ENCODE assay signal across 8 mouse cellular contexts in the genomic region with DNA sequence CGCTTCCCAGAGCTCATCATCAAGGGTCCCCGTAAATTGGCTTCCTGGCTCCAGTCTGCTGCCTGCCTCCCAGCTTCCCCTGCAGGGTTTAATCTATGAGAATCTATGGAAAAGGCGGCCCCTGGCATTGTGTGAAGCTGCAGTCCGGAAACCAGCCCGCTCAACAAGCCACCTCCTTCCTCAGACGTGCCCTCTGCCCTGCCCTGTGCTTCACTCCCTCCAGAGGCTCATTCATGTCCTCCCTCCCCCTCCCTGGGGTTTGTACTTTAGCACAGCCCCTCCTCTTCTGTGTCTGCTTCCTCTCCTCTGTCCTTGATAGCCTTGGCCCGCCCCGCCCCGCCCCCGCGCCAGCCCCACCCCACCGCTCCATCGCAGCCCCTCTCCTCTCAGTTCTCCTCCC. TPM values are rescaled to one million over a fixed set of nuclear protein-coding genes. Genes with fewer than 3 reads are reported as not detected.
DNase-seq lines count a peak whose midpoint lies in the region; ATAC-seq and TF ChIP-seq lines count a peak whose summit lies in the region.

No protein-coding gene starts in this region.

- no peak overlapping the region; the same call in 1 of the 2 replicates for H3K27ac ChIP-seq in forebrain, embryonic 13.5 days
- H3K27ac ChIP-seq in hindbrain, embryonic 16.5 days (ENCODE audit: low read depth, low read length): peak overlapping the region; percentile 12; the same call in 1 of the 2 replicates
- H3K27ac ChIP-seq in liver, embryonic 11.5 days (ENCODE audit: low read depth, low read length): peak overlapping the region; percentile 84
- H3K27ac ChIP-seq in midbrain, postnatal 0 days (ENCODE audit: low read depth, low read length): no peak overlapping the region

- H3K4me3 ChIP-seq in forebrain, embryonic 13.5 days: peak overlapping the region; percentile 12; the same call in 1 of the 2 replicates
- peak overlapping the region; percentile 7; the same call in 1 of the 2 replicates for H3K4me3 ChIP-seq in hindbrain, embryonic 16.5 days (ENCODE audit: low read length)
- peak overlapping the region; percentile 38 for H3K4me3 ChIP-seq in liver, embryonic 11.5 days (ENCODE audit: low read depth, low read length)
- 0 out of 2 replicates have a peak overlapping the region, but pooled peaks have one; percentile 2 for H3K4me3 ChIP-seq in midbrain, postnatal 0 days (ENCODE audit: low read depth, low read length)

- no peaks in the 10 kb centered on the region for H3K9me3 ChIP-seq in forebrain, embryonic 13.5 days (replicated peaks)
- no peaks in the 10 kb centered on the region for H3K9me3 ChIP-seq in hindbrain, embryonic 16.5 days (ENCODE audit: control insufficient read depth, low read length)
- H3K9me3 ChIP-seq in liver, embryonic 11.5 days (ENCODE audit: control insufficient read depth, low read length): no peaks in the 10 kb centered on the region; the same call in 1 of the 2 replicates
- H3K9me3 ChIP-seq in midbrain, postnatal 0 days (ENCODE audit: low read length): no peaks in the 10 kb centered on the region

- TF ChIP-seq CTCF in midbrain, postnatal 0 days (IDR thresholded peaks at IDR 0.05): no peak

- H3K4me2 ChIP-seq in forebrain, embryonic 13.5 days: peak overlapping the region; percentile 54
- H3K4me2 ChIP-seq in hindbrain, embryonic 16.5 days (ENCODE audit: low read length): peak overlapping the region; percentile 40
- H3K4me2 ChIP-seq in liver, embryonic 11.5 days: peak overlapping the region; percentile 61
- peak overlapping the region; percentile 32 for H3K4me2 ChIP-seq in midbrain, postnatal 0 days (ENCODE audit: low read depth, low read length, poor library complexity, severe bottlenecking)

- peak; percentile 65 for DNase-seq in layer of hippocampus, adult 9-11 months
- no peak for DNase-seq in layer of hippocampus, postnatal 36 days
- peak; percentile 78 for DNase-seq in liver, embryonic 11.5 days (ENCODE audit: low spot score)
- peak; percentile 45 for DNase-seq in midbrain, postnatal 0 days (ENCODE audit: low spot score)
- peak; percentile 87 for DNase-seq in thymus, postnatal 14 days
- DNase-seq in urinary bladder, postnatal 25 days (ENCODE audit: low spot score): no peak

- H3K9ac ChIP-seq in forebrain, embryonic 13.5 days: peak overlapping the region; percentile 46; the same call in 1 of the 2 replicates
- peak overlapping the region; percentile 51 for H3K9ac ChIP-seq in hindbrain, embryonic 16.5 days (ENCODE audit: low read depth, low read length)
- H3K9ac ChIP-seq in liver, embryonic 11.5 days (ENCODE audit: low read depth, low read length): peak overlapping the region; percentile 53
- H3K9ac ChIP-seq in midbrain, postnatal 0 days (replicated peaks; ENCODE audit: low read length, poor library complexity, severe bottlenecking): peak overlapping the region; percentile 8; the same call in 1 of the 2 replicates

- H3K36me3 ChIP-seq in forebrain, embryonic 13.5 days (ENCODE audit: poor library complexity, severe bottlenecking): no peaks in the 10 kb centered on the region
- no peaks in the 10 kb centered on the region for H3K36me3 ChIP-seq in hindbrain, embryonic 16.5 days (ENCODE audit: control insufficient read depth, insufficient read depth, low read length)
- H3K36me3 ChIP-seq in liver, embryonic 11.5 days (ENCODE audit: control insufficient read depth, insufficient read depth, low read length): no peaks in the 10 kb centered on the region
- no peaks in the 10 kb centered on the region for H3K36me3 ChIP-seq in midbrain, postnatal 0 days (ENCODE audit: insufficient read depth, low read length)

- WGBS in forebrain, embryonic 13.5 days: 0% methylated on average over 6 of the region's 13 CpGs
- 6% methylated on average over 10 of the region's 13 CpGs for WGBS in hindbrain, embryonic 16.5 days
- WGBS in liver, embryonic 11.5 days: 4% methylated on average over 8 of the region's 13 CpGs
- WGBS in midbrain, postnatal 0 days: 5% methylated on average over 8 of the region's 13 CpGs

- peaks cover 7% of the 10 kb centered on the region; the same call in 1 of the 2 replicates for H3K27me3 ChIP-seq in forebrain, embryonic 13.5 days
- peaks cover 2% of the 10 kb centered on the region; the same call in 1 of the 2 replicates for H3K27me3 ChIP-seq in hindbrain, embryonic 16.5 days (replicated peaks; ENCODE audit: control insufficient read depth, insufficient read depth, low read length)
- H3K27me3 ChIP-seq in liver, embryonic 11.5 days (replicated peaks; ENCODE audit: control insufficient read depth, insufficient read depth, low read length): peaks cover 3% of the 10 kb centered on the region
- 0 out of 2 replicates have a peak, but pooled peaks cover 5% of the 10 kb centered on the region for H3K27me3 ChIP-seq in midbrain, postnatal 0 days (ENCODE audit: insufficient read depth, low read length)

- peaks cover 22% of the 10 kb centered on the region for H3K4me1 ChIP-seq in forebrain, embryonic 13.5 days
- H3K4me1 ChIP-seq in hindbrain, embryonic 16.5 days (ENCODE audit: control insufficient read depth, insufficient read depth, low read depth, low read length): peaks cover 6% of the 10 kb centered on the region
- H3K4me1 ChIP-seq in liver, embryonic 11.5 days (replicated peaks; ENCODE audit: control insufficient read depth, insufficient read depth, low read length): peaks cover 15% of the 10 kb centered on the region
- no peaks in the 10 kb centered on the region for H3K4me1 ChIP-seq in midbrain, postnatal 0 days (ENCODE audit: insufficient read depth, low read length)

- ATAC-seq in forebrain, embryonic 13.5 days: peak; percentile 53; the same call in 1 of the 2 replicates
- ATAC-seq in hindbrain, embryonic 16.5 days: peak; percentile 60
- peak; percentile 90 for ATAC-seq in liver, embryonic 11.5 days (replicated peaks; ENCODE audit: low FRiP score)
- peak; percentile 29; the same call in 1 of the 2 replicates for ATAC-seq in midbrain, postnatal 0 days (ENCODE audit: low FRiP score)

RNA-seq across cellular contexts. Expression of a gene that starts 8.8 kb away (rescaled TPM):
- total RNA-seq in layer of hippocampus, postnatal 36 days (2021): 100 to 1,000 TPM; 500 to 531 TPM
- 18.5 and 23.1 TPM in 2 replicates for polyA plus RNA-seq in forebrain, embryonic 13.5 days (2015; fragmentation: Nextera tagmentation; extraction: Ambion mirVana)
- polyA plus RNA-seq in hindbrain, embryonic 16.5 days (2015; fragmentation: Nextera tagmentation; extraction: Ambion mirVana): 32.3 and 37.5 TPM in 2 replicates
- polyA plus RNA-seq in liver, embryonic 11.5 days (2014; fragmentation: Nextera tagmentation; extraction: Ambion mirVana): 81.4 and 85.9 TPM in 2 replicates
- 99.8 and 144 TPM in 2 replicates for total RNA-seq in midbrain, postnatal 0 days (2014; rRNA removed)
- 35.1 and 36.6 TPM in 2 replicates for polyA plus RNA-seq in midbrain, postnatal 0 days (2015; fragmentation: Nextera tagmentation; extraction: Ambion mirVana)

RNA-seq across cellular contexts. Expression of a gene that starts 38.9 kb away (rescaled TPM):
- not detected for total RNA-seq in layer of hippocampus, postnatal 36 days (2021)
- polyA plus RNA-seq in forebrain, embryonic 13.5 days (2015; fragmentation: Nextera tagmentation; extraction: Ambion mirVana): 0.18 and 0.41 TPM in 2 replicates
- polyA plus RNA-seq in hindbrain, embryonic 16.5 days (2015; fragmentation: Nextera tagmentation; extraction: Ambion mirVana): 0.16 and 0.29 TPM in 2 replicates
- 3.7 and 4.8 TPM in 2 replicates for polyA plus RNA-seq in liver, embryonic 11.5 days (2014; fragmentation: Nextera tagmentation; extraction: Ambion mirVana)
- 0.11 TPM in 1 of 2 replicates, not detected in the other for total RNA-seq in midbrain, postnatal 0 days (2014; rRNA removed)
- 0.14 TPM in 1 of 2 replicates, not detected in the other for polyA plus RNA-seq in midbrain, postnatal 0 days (2015; fragmentation: Nextera tagmentation; extraction: Ambion mirVana)

RNA-seq across cellular contexts. Expression of a gene that starts 39.9 kb away (rescaled TPM):
- 1 to 10 TPM; 3.4 to 4.3 TPM for total RNA-seq in layer of hippocampus, postnatal 36 days (2021)
- 0.52 and 0.71 TPM in 2 replicates for polyA plus RNA-seq in forebrain, embryonic 13.5 days (2015; fragmentation: Nextera tagmentation; extraction: Ambion mirVana)
- 2.7 and 4.0 TPM in 2 replicates for polyA plus RNA-seq in hindbrain, embryonic 16.5 days (2015; fragmentation: Nextera tagmentation; extraction: Ambion mirVana)
- 5.7 and 6.1 TPM in 2 replicates for polyA plus RNA-seq in liver, embryonic 11.5 days (2014; fragmentation: Nextera tagmentation; extraction: Ambion mirVana)
- total RNA-seq in midbrain, postnatal 0 days (2014; rRNA removed): 3.2 TPM in 2 replicates
- 2.7 and 3.8 TPM in 2 replicates for polyA plus RNA-seq in midbrain, postnatal 0 days (2015; fragmentation: Nextera tagmentation; extraction: Ambion mirVana)

RNA-seq across cellular contexts. Expression of a gene that starts 52.3 kb away (rescaled TPM):
- total RNA-seq in layer of hippocampus, postnatal 36 days (2021): 10 to 100 TPM; 25.4 to 29.4 TPM
- 609 and 621 TPM in 2 replicates for polyA plus RNA-seq in forebrain, embryonic 13.5 days (2015; fragmentation: Nextera tagmentation; extraction: Ambion mirVana)
- polyA plus RNA-seq in hindbrain, embryonic 16.5 days (2015; fragmentation: Nextera tagmentation; extraction: Ambion mirVana): 160 and 182 TPM in 2 replicates
- 461 and 501 TPM in 2 replicates for polyA plus RNA-seq in liver, embryonic 11.5 days (2014; fragmentation: Nextera tagmentation; extraction: Ambion mirVana)
- total RNA-seq in midbrain, postnatal 0 days (2014; rRNA removed): 39.0 and 40.8 TPM in 2 replicates
- 71.0 and 71.4 TPM in 2 replicates for polyA plus RNA-seq in midbrain, postnatal 0 days (2015; fragmentation: Nextera tagmentation; extraction: Ambion mirVana)

RNA-seq across cellular contexts. Expression of a gene that starts 57.4 kb away (rescaled TPM):
- total RNA-seq in layer of hippocampus, postnatal 36 days (2021): 10 to 100 TPM; 25.7 to 28.6 TPM
- polyA plus RNA-seq in forebrain, embryonic 13.5 days (2015; fragmentation: Nextera tagmentation; extraction: Ambion mirVana): 0.83 and 0.88 TPM in 2 replicates
- polyA plus RNA-seq in hindbrain, embryonic 16.5 days (2015; fragmentation: Nextera tagmentation; extraction: Ambion mirVana): 1.5 TPM in 2 replicates
- polyA plus RNA-seq in liver, embryonic 11.5 days (2014; fragmentation: Nextera tagmentation; extraction: Ambion mirVana): 0.34 and 0.36 TPM in 2 replicates
- 1.8 and 4.0 TPM in 2 replicates for total RNA-seq in midbrain, postnatal 0 days (2014; rRNA removed)
- polyA plus RNA-seq in midbrain, postnatal 0 days (2015; fragmentation: Nextera tagmentation; extraction: Ambion mirVana): 0.25 and 0.34 TPM in 2 replicates

Comparison
In these comparisons a context has a peak if more than half of its experiments do, and no peak if none do; other contexts are left out.
1. DNase-seq: peak in layer of hippocampus, adult 9-11 months (single experiment), liver, embryonic 11.5 days (single experiment), midbrain, postnatal 0 days (single experiment) and thymus, postnatal 14 days (single experiment); none in layer of hippocampus, postnatal 36 days (0 of 2) and urinary bladder, postnatal 25 days (single experiment).
2. ATAC-seq: peak in every context shown above with its lines; median percentile 90 in liver, embryonic 11.5 days; 60 in hindbrain, embryonic 16.5 days; 53 in forebrain, embryonic 13.5 days; 29 in midbrain, postnatal 0 days.
3. H3K27ac ChIP-seq: peak in hindbrain, embryonic 16.5 days (single experiment) and liver, embryonic 11.5 days (single experiment); none in forebrain, embryonic 13.5 days (single experiment) and midbrain, postnatal 0 days (single experiment).
4. Peak in every context shown above with its lines, with median percentiles within 50 percentile points of each other: H3K4me2 ChIP-seq, H3K4me3 ChIP-seq and H3K9ac ChIP-seq.